ENCODE assay signal across 8 mouse cellular contexts in the genomic region with DNA sequence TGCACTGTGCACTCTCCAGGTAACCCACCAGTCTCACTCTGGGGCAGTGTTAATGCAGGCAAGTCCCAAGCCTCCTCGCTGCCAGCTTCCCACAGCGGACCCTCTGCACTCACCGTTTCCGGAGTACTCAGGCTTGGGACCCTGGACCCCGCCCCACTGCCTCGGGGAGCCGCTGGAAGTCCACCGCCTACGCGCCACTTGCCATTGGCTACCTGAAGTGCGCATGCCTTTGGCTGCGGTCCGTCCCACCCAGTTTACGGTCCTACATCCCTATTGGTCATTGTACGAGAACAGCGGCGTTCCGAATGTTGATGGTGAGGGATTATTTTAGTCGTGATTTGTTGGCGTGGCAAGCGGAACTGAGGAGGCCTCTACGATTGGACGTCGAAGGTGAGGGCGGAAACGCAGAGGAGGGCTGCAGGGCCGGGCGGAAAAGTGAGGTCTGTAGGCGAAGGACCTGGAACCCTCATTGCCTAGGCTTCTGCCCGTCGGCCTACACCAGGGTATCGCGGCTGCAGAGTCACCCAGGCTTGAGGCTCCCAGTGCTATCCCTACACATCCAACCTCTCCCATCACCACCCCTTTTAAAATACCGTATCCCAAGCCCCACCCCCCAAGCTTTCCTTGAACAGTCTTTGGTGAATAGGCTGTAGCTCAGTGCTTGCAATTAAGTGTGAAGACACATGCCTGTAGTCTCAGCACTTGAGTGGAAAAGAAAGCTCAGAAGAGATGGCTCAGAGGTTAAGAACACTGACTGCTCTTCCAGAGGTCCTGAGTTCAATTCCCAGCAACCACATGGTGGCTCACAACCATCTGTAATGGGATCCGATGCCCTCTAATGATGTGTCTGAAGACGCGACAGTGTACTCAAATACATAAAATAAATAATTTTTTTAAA. TPM values are rescaled to one million over a fixed set of nuclear protein-coding genes. Genes with fewer than 3 reads are reported as not detected.
A peak's percentile ranks its signal among the peaks of the same experiment; 100 is the strongest.
DNase-seq lines count a peak whose midpoint lies in the region; ATAC-seq lines count a peak whose summit lies in the region.

A gene (minus strand): TSS at position 185 of the 898 bp plus-strand sequence.

- intact Hi-C loops in gastrocnemius, postnatal 14 days (cut with DNase I; ENCODE audit: low total_unique reads), result no loop called here
- intact Hi-C loops in left cerebral cortex, postnatal 10 days (cut with DNase I), result loop anchor here (5.0 kb wide), 3 partner anchors 39 to 229 kb away; a partner anchor contains a TSS

- peak; percentile 95 to 97 for DNase-seq in adrenal gland, adult (ENCODE audit: inconsistent age in 2 of 2, low spot score in 1 of 2)
- peak; percentile 98 for DNase-seq in embryo, embryonic 10.5 days (ENCODE audit: low spot score)
- peak; percentile 91 for DNase-seq in gastrocnemius, postnatal 14 days
- peak; percentile 94 to 95 for DNase-seq in left cerebral cortex, postnatal 10 days (ENCODE audit: extremely low spot score in 1 of 2, low spot score in 2 of 2)
- peak; percentile 89 for DNase-seq in right cerebral cortex, postnatal 25 days
- peak; percentile 88 for DNase-seq in urinary bladder, postnatal 4 days (ENCODE audit: low spot score in 2 of 2)

- ATAC-seq in inflammation-experienced regulatory T-cells, adult 6 months, result peak; percentile 87
- peak; percentile 87 for ATAC-seq in megakaryocyte-erythroid progenitor cell, adult 5-6 weeks (replicated peaks; ENCODE audit: low FRiP score, low TSS enrichment, poor library complexity, severe bottlenecking)

RNA-seq across cellular contexts. Expression of the gene that starts here (rescaled TPM):
- 1 to 10 TPM; 4.9 to 5.3 TPM for total RNA-seq in gastrocnemius, postnatal 14 days (2021)
- polyA plus RNA-seq in inflammation-experienced regulatory T-cells, adult 6 months (2017; shearing (Covaris generic)), result 10 to 100 TPM; 36.3 to 61.7 (median 57.7) TPM
- 10 to 100 TPM; 11.2 to 13.2 TPM for total RNA-seq in left cerebral cortex, postnatal 10 days (2021)
- 24.9 and 40.0 TPM in 2 replicates for total RNA-seq in megakaryocyte-erythroid progenitor cell, adult 5-6 weeks (2014; fragmentation: Nextera tagmentation)
- 13.2 and 14.4 TPM in 2 replicates for total RNA-seq in megakaryocyte-erythroid progenitor cell, adult 5-6 weeks (2017)

Comparison
In these comparisons a context has a peak if more than half of its experiments do, and no peak if none do; other contexts are left out.
1. Peak in every context shown above with its lines: DNase-seq and ATAC-seq.